ENCODE assay signal across 24 mouse cellular contexts in the genomic region with DNA sequence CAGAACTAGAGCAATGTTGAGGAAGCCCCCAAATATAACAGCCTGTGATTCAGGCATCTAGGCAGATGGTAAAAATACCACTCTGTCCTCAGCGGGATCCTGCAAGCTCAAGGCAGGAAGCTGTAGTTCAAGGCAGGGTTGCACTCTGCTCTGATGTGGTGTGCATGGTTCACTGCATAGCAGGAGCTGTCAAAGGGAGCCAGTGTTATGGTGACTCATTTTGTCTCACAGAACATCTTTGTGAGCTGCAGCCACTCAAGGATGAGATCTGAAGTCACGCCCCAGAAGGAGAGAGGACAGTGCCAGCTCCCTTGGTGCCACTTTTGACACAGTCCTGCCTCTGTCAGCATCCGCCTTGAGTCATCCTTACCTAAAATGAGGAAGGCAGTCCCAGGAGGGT. TPM values are rescaled to one million over a fixed set of nuclear protein-coding genes. Genes with fewer than 3 reads are reported as not detected.
DNase-seq lines count a peak whose midpoint lies in the region.
"Had no signal": no experiment of that assay in that cellular context is flagged by ENCODE, and none has a peak within 500 bp of the region (broad histone marks: within the 10 kb centered on the region; RNA-seq: fewer than 3 reads in every experiment).

No protein-coding gene starts in this region.

- H3K9me3 ChIP-seq in heart, embryonic 10.5 days = no peaks in the 10 kb centered on the region
- H3K9me3 ChIP-seq: embryonic facial prominence, embryonic 13.5 days; embryonic facial prominence, embryonic 15.5 days; forebrain, embryonic 10.5 days; forebrain, embryonic 12.5 days had no signal

- H3K27ac ChIP-seq in heart, embryonic 10.5 days = no peak overlapping the region
- H3K27ac ChIP-seq: embryonic facial prominence, embryonic 13.5 days; embryonic facial prominence, embryonic 15.5 days; forebrain, embryonic 10.5 days; forebrain, embryonic 12.5 days had no signal

- no peak overlapping the region for H3K4me3 ChIP-seq in heart, embryonic 10.5 days
- H3K4me3 ChIP-seq: embryonic facial prominence, embryonic 13.5 days; embryonic facial prominence, embryonic 15.5 days; erythroblast, embryonic 14.5 days; forebrain, embryonic 10.5 days; forebrain, embryonic 12.5 days had no signal

- H3K4me1 ChIP-seq in heart, embryonic 10.5 days = no peaks in the 10 kb centered on the region
- H3K4me1 ChIP-seq: embryonic facial prominence, embryonic 13.5 days; embryonic facial prominence, embryonic 15.5 days; forebrain, embryonic 10.5 days; forebrain, embryonic 12.5 days had no signal

- WGBS in heart, embryonic 10.5 days = 80% methylated on average over 3 of the region's 3 CpGs

- H3K27me3 ChIP-seq in heart, embryonic 10.5 days (ENCODE audit: insufficient read depth, poor library complexity, severe bottlenecking) = no peaks in the 10 kb centered on the region
- H3K27me3 ChIP-seq: embryonic facial prominence, embryonic 13.5 days; embryonic facial prominence, embryonic 15.5 days; forebrain, embryonic 12.5 days; Patski had no signal

- DNase-seq in heart, embryonic 10.5 days (ENCODE audit: low spot score) = peak; percentile 51
- no peak for DNase-seq in heart, adult 11 months
- DNase-seq in right cerebral cortex, adult 18-20 months = peak; percentile 32
- no peak for DNase-seq in right cerebral cortex, postnatal 4 days
- peak; percentile 68 for DNase-seq in brain, adult 2 months (ENCODE audit: low read depth, low spot score)
- DNase-seq in spleen, postnatal 4 days (ENCODE audit: low spot score in 2 of 2) = no peak
- DNase-seq: adrenal gland, adult 8-10 months; adrenal gland, postnatal 14 days; adrenal gland, postnatal 36 days; cerebellum, adult 11 months; cerebellum, adult 18-20 months; cerebellum, adult 8-10 months; cerebellum, adult 9-11 months; cerebellum, postnatal 14 days; cerebellum, postnatal 36 days; embryo, embryonic 11 days had no signal

- H3K36me3 ChIP-seq in heart, embryonic 10.5 days = no peaks in the 10 kb centered on the region
- H3K36me3 ChIP-seq: embryonic facial prominence, embryonic 13.5 days; embryonic facial prominence, embryonic 15.5 days; forebrain, embryonic 10.5 days; forebrain, embryonic 12.5 days had no signal

RNA-seq across cellular contexts. Expression of gene Gpr26, which starts 28.6 kb away (rescaled TPM):
- polyA plus RNA-seq in heart, embryonic 10.5 days (2016; fragmentation: Nextera tagmentation; extraction: Ambion mirVana) = not detected in 2 replicates
- polyA plus RNA-seq: activated CD4-positive, CD25-positive, alpha-beta regulatory T cell, adult 4 months; C2C12; embryonic facial prominence, embryonic 15.5 days; erythroblast, embryonic 14.5 days; Patski had no signal

Comparison
In these comparisons a context has a peak if more than half of its experiments do, and no peak if none do; other contexts are left out.
1. DNase-seq: peak in heart, embryonic 10.5 days (single experiment), right cerebral cortex, adult 18-20 months (single experiment) and brain, adult 2 months (single experiment); none in heart, adult 11 months (single experiment), right cerebral cortex, postnatal 4 days (single experiment) and spleen, postnatal 4 days (0 of 2).